22 mouse cellular contexts compared by ENCODE assay signal in genomic region chr17:31973664-31974230, GRCm38 (mm10).
DNase-seq lines count a peak whose midpoint lies in the region; ATAC-seq lines count a peak whose summit lies in the region.
"Had no signal": no experiment of that assay in that cellular context is flagged by ENCODE, and none has a peak within 500 bp of the region (broad histone marks: within the 10 kb centered on the region; RNA-seq: fewer than 3 reads in every experiment).

No protein-coding gene starts in this region.

- no peak for ATAC-seq in forebrain, embryonic 14.5 days
- ATAC-seq in forebrain, embryonic 11.5 days (replicated peaks; ENCODE audit: low FRiP score) = no peak
- no peak for ATAC-seq in heart, embryonic 12.5 days (ENCODE audit: insufficient number of reproducible peaks, low FRiP score)
- ATAC-seq in intestine, embryonic 16.5 days = no peak
- ATAC-seq: activated CD4-positive, CD25-positive, alpha-beta regulatory T cell, adult 4 months; CD4-positive, CD25-positive, alpha-beta regulatory T cell, adult 4 months had no signal

- H3K9me3 ChIP-seq in forebrain, embryonic 14.5 days (replicated peaks; ENCODE audit: control insufficient read depth, low read length) = no peaks in the 10 kb centered on the region
- no peaks in the 10 kb centered on the region for H3K9me3 ChIP-seq in forebrain, embryonic 11.5 days (ENCODE audit: control insufficient read depth, low read length)
- no peaks in the 10 kb centered on the region for H3K9me3 ChIP-seq in heart, embryonic 10.5 days
- no peaks in the 10 kb centered on the region for H3K9me3 ChIP-seq in heart, embryonic 12.5 days (replicated peaks)
- H3K9me3 ChIP-seq in intestine, embryonic 16.5 days (ENCODE audit: control insufficient read depth, low read length) = no peaks in the 10 kb centered on the region
- H3K9me3 ChIP-seq: limb, embryonic 13.5 days; liver, embryonic 13.5 days; lung, embryonic 15.5 days; midbrain, embryonic 12.5 days had no signal

- H3K27ac ChIP-seq in forebrain, embryonic 14.5 days (ENCODE audit: low read depth, low read length) = no peak overlapping the region
- H3K27ac ChIP-seq in forebrain, embryonic 11.5 days (ENCODE audit: low read depth, low read length) = no peak overlapping the region
- peak overlapping the region; percentile 22; the same call in 1 of the 2 replicates for H3K27ac ChIP-seq in heart, embryonic 10.5 days
- no peak overlapping the region for H3K27ac ChIP-seq in heart, embryonic 12.5 days (ENCODE audit: poor library complexity, severe bottlenecking)
- H3K27ac ChIP-seq in intestine, embryonic 16.5 days (ENCODE audit: low read length) = no peak overlapping the region
- H3K27ac ChIP-seq: hindbrain, embryonic 14.5 days; limb, embryonic 13.5 days; liver, embryonic 13.5 days; lung, embryonic 15.5 days; midbrain, embryonic 12.5 days had no signal

- 79% methylated on average over 7 of the region's 7 CpGs for WGBS in forebrain, embryonic 14.5 days
- WGBS in forebrain, embryonic 11.5 days = 84% methylated on average over 7 of the region's 7 CpGs
- WGBS in heart, embryonic 10.5 days = 47% methylated on average over 7 of the region's 7 CpGs
- WGBS in heart, embryonic 12.5 days = 52% methylated on average over 7 of the region's 7 CpGs
- WGBS in intestine, embryonic 16.5 days = 52% methylated on average over 7 of the region's 7 CpGs

- no peaks in the 10 kb centered on the region for H3K4me1 ChIP-seq in forebrain, embryonic 14.5 days (ENCODE audit: control insufficient read depth, insufficient read depth, low read length)
- H3K4me1 ChIP-seq in forebrain, embryonic 11.5 days (replicated peaks; ENCODE audit: control insufficient read depth, insufficient read depth, low read length) = no peaks in the 10 kb centered on the region
- peaks cover 16% of the 10 kb centered on the region for H3K4me1 ChIP-seq in heart, embryonic 10.5 days
- peaks cover 14% of the 10 kb centered on the region for H3K4me1 ChIP-seq in heart, embryonic 12.5 days (replicated peaks)
- 0 out of 2 replicates have a peak, but pooled peaks cover 5% of the 10 kb centered on the region for H3K4me1 ChIP-seq in intestine, embryonic 16.5 days (ENCODE audit: control insufficient read depth, insufficient read depth, low read length)
- H3K4me1 ChIP-seq: liver, embryonic 13.5 days; midbrain, embryonic 12.5 days had no signal

- no peaks in the 10 kb centered on the region for H3K36me3 ChIP-seq in forebrain, embryonic 14.5 days (ENCODE audit: control insufficient read depth, insufficient read depth, low read length)
- no peaks in the 10 kb centered on the region for H3K36me3 ChIP-seq in forebrain, embryonic 11.5 days (ENCODE audit: control insufficient read depth, insufficient read depth, low read length)
- H3K36me3 ChIP-seq in heart, embryonic 10.5 days = no peaks in the 10 kb centered on the region
- H3K36me3 ChIP-seq in heart, embryonic 12.5 days = no peaks in the 10 kb centered on the region
- no peaks in the 10 kb centered on the region for H3K36me3 ChIP-seq in intestine, embryonic 16.5 days (ENCODE audit: control insufficient read depth, insufficient read depth, low read length)
- H3K36me3 ChIP-seq: limb, embryonic 13.5 days; liver, embryonic 13.5 days; lung, embryonic 15.5 days; midbrain, embryonic 12.5 days had no signal

- peak; percentile 3 for DNase-seq in forebrain, embryonic 14.5 days (ENCODE audit: low spot score)
- no peak for DNase-seq in forebrain, embryonic 11.5 days (ENCODE audit: low spot score)
- peak; percentile 72 for DNase-seq in heart, embryonic 10.5 days (ENCODE audit: low spot score)
- peak; percentile 13 for DNase-seq in right cerebral cortex, adult 2 months (ENCODE audit: low spot score in 2 of 2)
- no peak for DNase-seq in right cerebral cortex, postnatal 36 days (ENCODE audit: low spot score in 2 of 2)
- DNase-seq: adrenal gland, postnatal 10 days; cerebellum, adult 11-12 months; cerebellum, postnatal 14 days; gastrocnemius, postnatal 36 days; kidney, postnatal 36 days; layer of hippocampus, adult 9-11 months; liver, embryonic 13.5 days; thymus, postnatal 25 days had no signal

- H3K27me3 ChIP-seq in forebrain, embryonic 14.5 days (replicated peaks; ENCODE audit: control insufficient read depth, insufficient read depth, low read length) = no peaks in the 10 kb centered on the region
- no peaks in the 10 kb centered on the region for H3K27me3 ChIP-seq in forebrain, embryonic 11.5 days (ENCODE audit: control insufficient read depth, insufficient read depth, low read length)
- no peaks in the 10 kb centered on the region for H3K27me3 ChIP-seq in heart, embryonic 10.5 days (ENCODE audit: insufficient read depth, poor library complexity, severe bottlenecking)
- no peaks in the 10 kb centered on the region for H3K27me3 ChIP-seq in heart, embryonic 12.5 days (replicated peaks)
- H3K27me3 ChIP-seq in intestine, embryonic 16.5 days (replicated peaks; ENCODE audit: control insufficient read depth, insufficient read depth, low read length) = no peaks in the 10 kb centered on the region
- H3K27me3 ChIP-seq: limb, embryonic 13.5 days; liver, embryonic 13.5 days; lung, embryonic 15.5 days; midbrain, embryonic 12.5 days had no signal

- H3K9ac ChIP-seq in forebrain, embryonic 14.5 days (ENCODE audit: low read length) = no peak overlapping the region
- H3K9ac ChIP-seq in forebrain, embryonic 11.5 days (ENCODE audit: low read length) = no peak overlapping the region
- H3K9ac ChIP-seq in heart, embryonic 12.5 days = no peak overlapping the region
- H3K9ac ChIP-seq in intestine, embryonic 16.5 days (ENCODE audit: low read depth, low read length) = no peak overlapping the region
- H3K9ac ChIP-seq: hindbrain, embryonic 14.5 days; limb, embryonic 13.5 days; liver, embryonic 13.5 days; lung, embryonic 15.5 days; midbrain, embryonic 12.5 days had no signal

- no peak overlapping the region for H3K4me3 ChIP-seq in forebrain, embryonic 14.5 days (ENCODE audit: low read depth, low read length)
- H3K4me3 ChIP-seq in forebrain, embryonic 11.5 days (ENCODE audit: low read depth, low read length) = no peak overlapping the region
- H3K4me3 ChIP-seq in heart, embryonic 10.5 days = no peak overlapping the region
- H3K4me3 ChIP-seq in heart, embryonic 12.5 days = no peak overlapping the region
- H3K4me3 ChIP-seq in intestine, embryonic 16.5 days (ENCODE audit: low read length) = no peak overlapping the region
- H3K4me3 ChIP-seq: limb, embryonic 13.5 days; liver, embryonic 13.5 days; lung, embryonic 15.5 days; midbrain, embryonic 12.5 days had no signal

- no peak overlapping the region for H3K4me2 ChIP-seq in forebrain, embryonic 14.5 days (ENCODE audit: low read length)
- no peak overlapping the region for H3K4me2 ChIP-seq in forebrain, embryonic 11.5 days (ENCODE audit: low read depth, low read length, severe bottlenecking)
- no peak overlapping the region for H3K4me2 ChIP-seq in heart, embryonic 12.5 days
- H3K4me2 ChIP-seq in intestine, embryonic 16.5 days (ENCODE audit: low read depth, low read length) = no peak overlapping the region
- H3K4me2 ChIP-seq: heart, embryonic 11.5 days; hindbrain, embryonic 14.5 days; limb, embryonic 13.5 days; liver, embryonic 13.5 days; lung, embryonic 15.5 days; midbrain, embryonic 12.5 days had no signal

Comparison
In these comparisons a context has a peak if more than half of its experiments do, and no peak if none do; other contexts are left out.
1. DNase-seq: peak in forebrain, embryonic 14.5 days (single experiment), heart, embryonic 10.5 days (single experiment) and right cerebral cortex, adult 2 months (2 of 2); none in forebrain, embryonic 11.5 days (single experiment) and right cerebral cortex, postnatal 36 days (0 of 2).